ENCODE assay signal across 32 mouse cellular contexts in genomic region chr12:105769700-105770099, GRCm38 (mm10). TPM values are rescaled to one million over a fixed set of nuclear protein-coding genes. Genes with fewer than 3 reads are reported as not detected.
DNase-seq lines count a peak whose midpoint lies in the region; ATAC-seq and TF ChIP-seq lines count a peak whose summit lies in the region.
"Had no signal": no experiment of that assay in that cellular context is flagged by ENCODE, and none has a peak within 500 bp of the region (broad histone marks: within the 10 kb centered on the region; RNA-seq: fewer than 3 reads in every experiment).

No protein-coding gene starts in this region.

- no peak for DNase-seq in heart, postnatal 10 days
- peak; percentile 19 for DNase-seq in lung, postnatal 0 days (ENCODE audit: low spot score)
- DNase-seq in lung, postnatal 14 days, result no peak
- DNase-seq in cerebellum, adult 18-20 months, result no peak
- DNase-seq: adrenal gland, postnatal 10 days; adrenal gland, postnatal 36 days; B cell, adult 2 months; cerebellum, adult 11 months; cerebellum, adult 8-10 months; cerebellum, postnatal 10 days; cerebellum, postnatal 36 days; embryo, embryonic 11 days; gastrocnemius, postnatal 10 days; gastrocnemius, postnatal 36 days; heart, adult 2 months had no signal

- no peak overlapping the region for H3K9ac ChIP-seq in heart, embryonic 15.5 days
- H3K9ac ChIP-seq in intestine, postnatal 0 days (ENCODE audit: low read depth, low read length), result no peak overlapping the region
- H3K9ac ChIP-seq in intestine, embryonic 15.5 days, result no peak overlapping the region
- H3K9ac ChIP-seq in lung, postnatal 0 days (replicated peaks; ENCODE audit: low read depth), result no peak overlapping the region
- H3K9ac ChIP-seq: embryonic facial prominence, embryonic 13.5 days; forebrain, embryonic 12.5 days; forebrain, embryonic 15.5 days; heart, embryonic 13.5 days; hindbrain, embryonic 13.5 days had no signal

- 54% methylated on average over 10 of the region's 10 CpGs for WGBS in heart, embryonic 15.5 days
- 57% methylated on average over 10 of the region's 10 CpGs for WGBS in intestine, postnatal 0 days
- 61% methylated on average over 10 of the region's 10 CpGs for WGBS in intestine, embryonic 15.5 days
- 40% methylated on average over 10 of the region's 10 CpGs for WGBS in lung, postnatal 0 days

- no peak overlapping the region for H3K4me2 ChIP-seq in heart, embryonic 15.5 days
- no peak overlapping the region for H3K4me2 ChIP-seq in intestine, postnatal 0 days (replicated peaks; ENCODE audit: low read depth)
- no peak overlapping the region for H3K4me2 ChIP-seq in intestine, embryonic 15.5 days (replicated peaks)
- H3K4me2 ChIP-seq in lung, postnatal 0 days (replicated peaks; ENCODE audit: low read depth, low read length), result no peak overlapping the region
- H3K4me2 ChIP-seq: embryonic facial prominence, embryonic 13.5 days; forebrain, embryonic 12.5 days; forebrain, embryonic 15.5 days; heart, embryonic 13.5 days; hindbrain, embryonic 13.5 days had no signal

- no peak overlapping the region for H3K4me3 ChIP-seq in heart, embryonic 15.5 days
- H3K4me3 ChIP-seq in intestine, postnatal 0 days (ENCODE audit: low read depth, low read length), result no peak overlapping the region
- no peak overlapping the region for H3K4me3 ChIP-seq in intestine, embryonic 15.5 days (replicated peaks)
- H3K4me3 ChIP-seq in lung, postnatal 0 days (ENCODE audit: low read depth, low read length), result no peak overlapping the region
- H3K4me3 ChIP-seq: embryonic facial prominence, embryonic 10.5 days; embryonic facial prominence, embryonic 13.5 days; erythroblast, embryonic 14.5 days; forebrain, embryonic 12.5 days; forebrain, embryonic 15.5 days; heart, adult 2 months; heart, embryonic 13.5 days; hindbrain, embryonic 10.5 days; hindbrain, embryonic 13.5 days had no signal

- no peaks in the 10 kb centered on the region for H3K27me3 ChIP-seq in heart, embryonic 15.5 days
- no peaks in the 10 kb centered on the region for H3K27me3 ChIP-seq in intestine, postnatal 0 days (replicated peaks; ENCODE audit: control insufficient read depth, insufficient read depth, low read length)
- H3K27me3 ChIP-seq in intestine, embryonic 15.5 days (replicated peaks), result no peaks in the 10 kb centered on the region
- H3K27me3 ChIP-seq in lung, postnatal 0 days (replicated peaks; ENCODE audit: insufficient read depth, low read length), result no peaks in the 10 kb centered on the region
- H3K27me3 ChIP-seq: CH12.LX; embryonic facial prominence, embryonic 13.5 days; forebrain, embryonic 15.5 days; heart, embryonic 13.5 days; hindbrain, embryonic 13.5 days; Patski had no signal

- ATAC-seq in heart, embryonic 15.5 days (replicated peaks; ENCODE audit: insufficient number of reproducible peaks, insufficient read depth, low FRiP score, low read depth), result 0 out of 2 replicates have a peak, but pooled peaks have one; percentile 39
- ATAC-seq in intestine, postnatal 0 days, result no peak
- no peak for ATAC-seq in intestine, embryonic 15.5 days
- ATAC-seq in lung, postnatal 0 days, result peak; percentile 53
- 0 out of 2 replicates have a peak, but pooled peaks have one; percentile 4 for ATAC-seq in megakaryocyte progenitor cell, adult 5-6 weeks (replicated peaks; ENCODE audit: poor library complexity)
- ATAC-seq: forebrain, embryonic 15.5 days; hindbrain, embryonic 16.5 days; intestine, embryonic 16.5 days; Patski had no signal

- intact Hi-C loops in heart, postnatal 10 days (cut with DNase I), result no loop called here

- TF ChIP-seq CTCF in intestine, postnatal 0 days (IDR thresholded peaks at IDR 0.05; ENCODE audit: low read depth), result 0 out of 2 replicates have a peak, but pooled peaks have one; percentile 9
- TF ChIP-seq CTCF in lung, postnatal 0 days (IDR thresholded peaks at IDR 0.05), result peak; percentile 34; the same call in 1 of the 2 replicates

- H3K27ac ChIP-seq in heart, embryonic 15.5 days, result no peak overlapping the region
- H3K27ac ChIP-seq in intestine, postnatal 0 days (ENCODE audit: low read depth, low read length), result no peak overlapping the region
- no peak overlapping the region for H3K27ac ChIP-seq in intestine, embryonic 15.5 days
- no peak overlapping the region for H3K27ac ChIP-seq in lung, postnatal 0 days (ENCODE audit: low read length)
- H3K27ac ChIP-seq: embryonic facial prominence, embryonic 10.5 days; embryonic facial prominence, embryonic 13.5 days; forebrain, embryonic 12.5 days; forebrain, embryonic 15.5 days; heart, adult 2 months; heart, embryonic 13.5 days; hindbrain, embryonic 10.5 days; hindbrain, embryonic 13.5 days had no signal

- H3K36me3 ChIP-seq in heart, embryonic 15.5 days, result no peaks in the 10 kb centered on the region
- no peaks in the 10 kb centered on the region for H3K36me3 ChIP-seq in intestine, postnatal 0 days (ENCODE audit: control insufficient read depth, insufficient read depth)
- H3K36me3 ChIP-seq in intestine, embryonic 15.5 days, result no peaks in the 10 kb centered on the region
- no peaks in the 10 kb centered on the region for H3K36me3 ChIP-seq in lung, postnatal 0 days (ENCODE audit: insufficient read depth, low read length)
- H3K36me3 ChIP-seq: embryonic facial prominence, embryonic 10.5 days; embryonic facial prominence, embryonic 13.5 days; forebrain, embryonic 12.5 days; forebrain, embryonic 15.5 days; G1E; heart, embryonic 13.5 days; hindbrain, embryonic 10.5 days; hindbrain, embryonic 13.5 days had no signal

- no peak for TF ChIP-seq EP300 in lung, postnatal 0 days (IDR thresholded peaks at IDR 0.05)

- no peaks in the 10 kb centered on the region for H3K9me3 ChIP-seq in heart, embryonic 15.5 days (replicated peaks)
- H3K9me3 ChIP-seq in intestine, postnatal 0 days (ENCODE audit: control insufficient read depth), result no peaks in the 10 kb centered on the region
- H3K9me3 ChIP-seq in intestine, embryonic 15.5 days, result no peaks in the 10 kb centered on the region
- no peaks in the 10 kb centered on the region for H3K9me3 ChIP-seq in lung, postnatal 0 days (ENCODE audit: low read length)
- H3K9me3 ChIP-seq: embryonic facial prominence, embryonic 10.5 days; embryonic facial prominence, embryonic 13.5 days; forebrain, embryonic 12.5 days; forebrain, embryonic 15.5 days; hindbrain, embryonic 10.5 days; hindbrain, embryonic 13.5 days had no signal

- no peaks in the 10 kb centered on the region for H3K4me1 ChIP-seq in heart, embryonic 15.5 days (replicated peaks)
- H3K4me1 ChIP-seq in intestine, postnatal 0 days (replicated peaks; ENCODE audit: control insufficient read depth, insufficient read depth, low read length), result no peaks in the 10 kb centered on the region
- no peaks in the 10 kb centered on the region for H3K4me1 ChIP-seq in intestine, embryonic 15.5 days (replicated peaks)
- H3K4me1 ChIP-seq in lung, postnatal 0 days (ENCODE audit: insufficient read depth, low read depth, low read length), result no peaks in the 10 kb centered on the region
- H3K4me1 ChIP-seq: embryonic facial prominence, embryonic 10.5 days; embryonic facial prominence, embryonic 13.5 days; forebrain, embryonic 12.5 days; forebrain, embryonic 15.5 days; heart, embryonic 13.5 days; hindbrain, embryonic 10.5 days; hindbrain, embryonic 13.5 days had no signal

RNA-seq across cellular contexts. Expression of gene Papola, which starts 14.8 kb away (rescaled TPM):
- polyA plus RNA-seq in heart, embryonic 15.5 days (2015; fragmentation: Nextera tagmentation; extraction: Ambion mirVana), result 148 and 150 TPM in 2 replicates
- total RNA-seq in heart, postnatal 10 days (2021), result 100 to 1,000 TPM; 144 to 156 TPM
- 101 and 110 TPM in 2 replicates for polyA plus RNA-seq in intestine, postnatal 0 days (2015; fragmentation: Nextera tagmentation; extraction: Ambion mirVana)
- 189 and 225 TPM in 2 replicates for polyA plus RNA-seq in intestine, embryonic 15.5 days (2015; fragmentation: Nextera tagmentation; extraction: Ambion mirVana)
- 102 and 116 TPM in 2 replicates for polyA plus RNA-seq in lung, postnatal 0 days (2015; fragmentation: Nextera tagmentation; extraction: Ambion mirVana)
- total RNA-seq in megakaryocyte progenitor cell, adult 5-6 weeks (2015), result 223 and 232 TPM in 2 replicates
- 104 and 140 TPM in 2 replicates for total RNA-seq in megakaryocyte progenitor cell, adult 5-6 weeks (2017)

Comparison
In these comparisons a context has a peak if more than half of its experiments do, and no peak if none do; other contexts are left out.
1. ATAC-seq: peak in heart, embryonic 15.5 days (single experiment), lung, postnatal 0 days (single experiment) and megakaryocyte progenitor cell, adult 5-6 weeks (single experiment); none in intestine, postnatal 0 days (single experiment) and intestine, embryonic 15.5 days (single experiment).